Mouse (Mus musculus): Measurements from ENCODE around the gene Sorcs2. TPM values are rescaled to one million over a fixed set of nuclear protein-coding genes. Genes with fewer than 3 reads are reported as not detected.

Gene Sorcs2
- polyA plus RNA-seq, 1 experiment from 2014 or later, result 11.5 TPM

GRCm38 (mm10) chr5:36353679-36354078 is 44.3 kb downstream of the Sorcs2 start:
- H3K36me3 ChIP-seq (replicated peaks; ENCODE audit: control insufficient read depth, insufficient read depth), result no peaks in the 10 kb centered on the region
- no peak overlapping the region for H3K27ac ChIP-seq
- no peaks in the 10 kb centered on the region for H3K9me3 ChIP-seq (ENCODE audit: control insufficient read depth, low read length)
- DNase-seq (ENCODE audit: low spot score) (no peak), ATAC-seq (ENCODE audit: low FRiP score) (no peak)
- H3K4me1 ChIP-seq (replicated peaks; ENCODE audit: control insufficient read depth, insufficient read depth, low read length), result peaks cover 7% of the 10 kb centered on the region
- no peak overlapping the region for H3K4me2 ChIP-seq (replicated peaks)
- H3K9ac ChIP-seq, result no peak overlapping the region
- H3K4me3 ChIP-seq (replicated peaks; ENCODE audit: low read length), result no peak overlapping the region
- H3K27me3 ChIP-seq (ENCODE audit: control insufficient read depth, insufficient read depth, low read length), result no peaks in the 10 kb centered on the region
- WGBS, result 90% methylated on average over 6 of the region's 6 CpGs

GRCm38 (mm10) chr5:36353194-36353593 is 44.7 kb downstream of the Sorcs2 start:
- no peaks in the 10 kb centered on the region for H3K27me3 ChIP-seq (ENCODE audit: control insufficient read depth, insufficient read depth, low read length)
- no peaks in the 10 kb centered on the region for H3K36me3 ChIP-seq (replicated peaks; ENCODE audit: control insufficient read depth, insufficient read depth)
- no peak overlapping the region for H3K4me2 ChIP-seq (replicated peaks)
- no peaks in the 10 kb centered on the region for H3K9me3 ChIP-seq (ENCODE audit: control insufficient read depth, low read length)
- WGBS, result 92% methylated on average over 2 of the region's 2 CpGs
- H3K9ac ChIP-seq, result no peak overlapping the region
- peaks cover 12% of the 10 kb centered on the region for H3K4me1 ChIP-seq (replicated peaks; ENCODE audit: control insufficient read depth, insufficient read depth, low read length)
- no peak for DNase-seq (ENCODE audit: low spot score)
- no peak overlapping the region for H3K27ac ChIP-seq
- H3K4me3 ChIP-seq (replicated peaks; ENCODE audit: low read length), result no peak overlapping the region
- no peak for ATAC-seq (ENCODE audit: low FRiP score)

GRCm38 (mm10) chr5:36346698-36347097 is 51.2 kb downstream of the Sorcs2 start:
- Histone ChIP-seq H3K27ac (no peak overlapping the region), H3K4me3 (replicated peaks; ENCODE audit: low read length) (no peak overlapping the region), H3K36me3 (replicated peaks; ENCODE audit: control insufficient read depth, insufficient read depth) (no peaks in the 10 kb centered on the region), H3K4me1 (replicated peaks; ENCODE audit: control insufficient read depth, insufficient read depth, low read length) (peaks cover 13% of the 10 kb centered on the region), H3K4me2 (replicated peaks) (no peak overlapping the region), H3K9me3 (ENCODE audit: control insufficient read depth, low read length) (no peaks in the 10 kb centered on the region), H3K27me3 (ENCODE audit: control insufficient read depth, insufficient read depth, low read length) (no peaks in the 10 kb centered on the region), H3K9ac (no peak overlapping the region)
- ATAC-seq (ENCODE audit: low FRiP score) (no peak), DNase-seq (ENCODE audit: low spot score) (no peak)
- WGBS, result 79% methylated on average over 4 of the region's 4 CpGs

DNA sequence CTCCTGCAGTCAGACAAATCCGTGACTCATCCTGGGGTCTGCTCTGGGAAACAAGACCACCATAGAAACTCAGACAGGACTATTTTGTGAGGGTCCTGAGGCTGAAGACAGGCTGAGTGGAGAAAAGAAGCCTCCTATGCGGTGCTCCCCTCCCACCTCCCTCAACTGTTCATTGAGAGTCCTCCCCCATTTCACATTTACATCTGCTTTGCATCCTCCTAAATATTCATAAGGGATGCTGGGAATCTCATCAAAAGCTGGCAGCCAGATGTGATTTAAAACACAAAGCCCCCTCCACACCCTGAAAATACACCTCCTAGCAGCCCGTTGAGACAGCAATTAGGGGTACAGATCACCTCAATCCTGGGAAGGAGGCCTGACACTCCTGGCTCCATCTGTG is 58.7 kb downstream of the Sorcs2 start:
- Histone ChIP-seq H3K4me2 (replicated peaks) (no peak overlapping the region), H3K27ac (peak overlapping the region; percentile 60; the same call in 1 of the 2 replicates), H3K9me3 (ENCODE audit: control insufficient read depth, low read length) (no peaks in the 10 kb centered on the region), H3K36me3 (replicated peaks; ENCODE audit: control insufficient read depth, insufficient read depth) (no peaks in the 10 kb centered on the region), H3K4me3 (replicated peaks; ENCODE audit: low read length) (no peak overlapping the region), H3K4me1 (replicated peaks; ENCODE audit: control insufficient read depth, insufficient read depth, low read length) (peaks cover 16% of the 10 kb centered on the region; the same call in 1 of the 2 replicates), H3K9ac (no peak overlapping the region), H3K27me3 (ENCODE audit: control insufficient read depth, insufficient read depth, low read length) (no peaks in the 10 kb centered on the region)
- no peak for ATAC-seq (ENCODE audit: low FRiP score)
- WGBS, result 33% methylated on average over 3 of the region's 3 CpGs
- no peak for DNase-seq (ENCODE audit: low spot score)

- ATAC-seq (ENCODE audit: low FRiP score), result peak; percentile 49; the same call in 1 of the 2 replicates
- Histone ChIP-seq H3K9ac (no peak overlapping the region), H3K4me1 (replicated peaks; ENCODE audit: control insufficient read depth, insufficient read depth, low read length) (peaks cover 28% of the 10 kb centered on the region; the same call in 1 of the 2 replicates), H3K4me2 (replicated peaks) (no peak overlapping the region), H3K4me3 (replicated peaks; ENCODE audit: low read length) (no peak overlapping the region), H3K36me3 (replicated peaks; ENCODE audit: control insufficient read depth, insufficient read depth) (no peaks in the 10 kb centered on the region), H3K27ac (no peak overlapping the region), H3K27me3 (ENCODE audit: control insufficient read depth, insufficient read depth, low read length) (no peaks in the 10 kb centered on the region), H3K9me3 (ENCODE audit: control insufficient read depth, low read length) (no peaks in the 10 kb centered on the region)
- DNase-seq (ENCODE audit: low spot score), result no peak
- WGBS, result 54% methylated on average over 7 of the region's 7 CpGs
Measured at GRCm38 (mm10) chr5:36336252-36336651, 61.7 kb downstream of the Sorcs2 start.

GRCm38 (mm10) chr5:36335661-36336060 is 62.3 kb downstream of the Sorcs2 start:
- Histone ChIP-seq H3K9ac (no peak overlapping the region), H3K27me3 (ENCODE audit: control insufficient read depth, insufficient read depth, low read length) (no peaks in the 10 kb centered on the region), H3K4me2 (replicated peaks) (no peak overlapping the region), H3K4me3 (replicated peaks; ENCODE audit: low read length) (no peak overlapping the region), H3K9me3 (ENCODE audit: control insufficient read depth, low read length) (no peaks in the 10 kb centered on the region), H3K27ac (no peak overlapping the region), H3K36me3 (replicated peaks; ENCODE audit: control insufficient read depth, insufficient read depth) (no peaks in the 10 kb centered on the region), H3K4me1 (replicated peaks; ENCODE audit: control insufficient read depth, insufficient read depth, low read length) (peaks cover 32% of the 10 kb centered on the region)
- no peak for ATAC-seq (ENCODE audit: low FRiP score)
- DNase-seq (ENCODE audit: low spot score), result no peak
- WGBS, result 72% methylated on average over 2 of the region's 2 CpGs

DNA sequence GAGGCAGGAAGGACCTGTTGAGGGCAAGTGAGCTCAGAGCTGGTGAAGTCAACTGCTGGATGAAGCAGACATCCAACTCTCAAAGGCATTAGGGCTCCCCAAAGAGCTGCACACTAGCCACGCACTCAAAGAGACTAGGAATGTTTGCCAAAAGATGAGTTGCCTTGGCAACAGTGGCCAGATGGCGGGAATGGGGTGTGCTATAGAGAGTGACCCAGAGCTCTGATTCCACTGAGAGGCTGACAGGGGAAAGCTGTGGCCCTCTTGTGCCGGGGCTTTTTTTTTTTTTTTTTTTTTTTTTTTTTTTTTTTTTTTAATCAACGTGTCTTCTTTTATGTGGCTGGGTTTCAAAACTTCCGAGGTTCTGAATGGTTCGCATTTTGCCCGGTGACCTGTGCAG is 63.7 kb downstream of the Sorcs2 start:
- DNase-seq (ENCODE audit: low spot score) (peak; percentile 49), ATAC-seq (ENCODE audit: low FRiP score) (no peak)
- Histone ChIP-seq H3K36me3 (replicated peaks; ENCODE audit: control insufficient read depth, insufficient read depth) (no peaks in the 10 kb centered on the region), H3K9ac (no peak overlapping the region), H3K27ac (no peak overlapping the region), H3K4me3 (replicated peaks; ENCODE audit: low read length) (no peak overlapping the region), H3K9me3 (ENCODE audit: control insufficient read depth, low read length) (no peaks in the 10 kb centered on the region), H3K27me3 (ENCODE audit: control insufficient read depth, insufficient read depth, low read length) (no peaks in the 10 kb centered on the region), H3K4me1 (replicated peaks; ENCODE audit: control insufficient read depth, insufficient read depth, low read length) (peaks cover 28% of the 10 kb centered on the region), H3K4me2 (replicated peaks) (no peak overlapping the region)
- WGBS, result 13% methylated on average over 7 of the region's 7 CpGs

DNA sequence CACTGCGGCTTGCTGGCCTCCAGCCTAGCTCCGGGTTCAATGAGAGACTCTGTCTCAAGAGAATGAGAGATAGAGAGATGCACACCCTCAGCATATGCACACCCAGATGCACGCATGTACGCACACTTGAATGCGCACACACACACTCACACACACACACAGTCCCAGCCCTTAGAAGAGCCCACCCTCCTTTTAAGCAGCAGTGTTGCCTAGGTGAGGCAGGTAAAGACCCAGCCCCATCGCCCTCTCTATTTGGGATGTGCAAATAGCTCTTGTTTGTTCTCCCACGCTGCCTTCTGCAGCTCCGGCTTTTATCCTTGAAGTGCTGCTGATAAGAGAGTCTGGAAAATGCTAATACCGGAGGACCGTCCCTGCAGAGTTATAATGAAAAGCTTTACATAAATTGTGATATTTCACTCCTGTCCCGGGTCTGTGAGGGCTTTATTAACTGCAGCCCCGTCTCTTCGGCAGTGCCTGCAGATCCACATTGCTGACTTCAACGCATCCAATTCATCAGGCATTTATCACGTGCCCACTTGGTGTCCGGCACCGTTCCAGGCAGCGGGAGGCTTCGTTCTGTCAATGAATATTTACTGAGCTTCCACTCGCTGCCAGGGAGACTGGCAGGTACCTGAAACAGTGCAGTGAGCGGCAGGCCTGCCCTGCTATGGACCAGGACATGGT is 67.3 kb downstream of the Sorcs2 start:
- 40% methylated on average over 21 of the region's 21 CpGs for WGBS
- ATAC-seq (ENCODE audit: low FRiP score) (no peak; the same call in 1 of the 2 replicates), DNase-seq (ENCODE audit: low spot score) (peak; percentile 55)
- peaks cover 25% of the 10 kb centered on the region for H3K4me1 ChIP-seq (replicated peaks; ENCODE audit: control insufficient read depth, insufficient read depth, low read length)
- H3K27ac ChIP-seq, result peak overlapping the region; percentile 47
- H3K4me2 ChIP-seq (replicated peaks), result no peak overlapping the region
- H3K4me3 ChIP-seq (replicated peaks; ENCODE audit: low read length), result no peak overlapping the region
- H3K9me3 ChIP-seq (ENCODE audit: control insufficient read depth, low read length), result no peaks in the 10 kb centered on the region
- no peaks in the 10 kb centered on the region for H3K36me3 ChIP-seq (replicated peaks; ENCODE audit: control insufficient read depth, insufficient read depth)
- no peaks in the 10 kb centered on the region for H3K27me3 ChIP-seq (ENCODE audit: control insufficient read depth, insufficient read depth, low read length)
- no peak overlapping the region for H3K9ac ChIP-seq

DNA sequence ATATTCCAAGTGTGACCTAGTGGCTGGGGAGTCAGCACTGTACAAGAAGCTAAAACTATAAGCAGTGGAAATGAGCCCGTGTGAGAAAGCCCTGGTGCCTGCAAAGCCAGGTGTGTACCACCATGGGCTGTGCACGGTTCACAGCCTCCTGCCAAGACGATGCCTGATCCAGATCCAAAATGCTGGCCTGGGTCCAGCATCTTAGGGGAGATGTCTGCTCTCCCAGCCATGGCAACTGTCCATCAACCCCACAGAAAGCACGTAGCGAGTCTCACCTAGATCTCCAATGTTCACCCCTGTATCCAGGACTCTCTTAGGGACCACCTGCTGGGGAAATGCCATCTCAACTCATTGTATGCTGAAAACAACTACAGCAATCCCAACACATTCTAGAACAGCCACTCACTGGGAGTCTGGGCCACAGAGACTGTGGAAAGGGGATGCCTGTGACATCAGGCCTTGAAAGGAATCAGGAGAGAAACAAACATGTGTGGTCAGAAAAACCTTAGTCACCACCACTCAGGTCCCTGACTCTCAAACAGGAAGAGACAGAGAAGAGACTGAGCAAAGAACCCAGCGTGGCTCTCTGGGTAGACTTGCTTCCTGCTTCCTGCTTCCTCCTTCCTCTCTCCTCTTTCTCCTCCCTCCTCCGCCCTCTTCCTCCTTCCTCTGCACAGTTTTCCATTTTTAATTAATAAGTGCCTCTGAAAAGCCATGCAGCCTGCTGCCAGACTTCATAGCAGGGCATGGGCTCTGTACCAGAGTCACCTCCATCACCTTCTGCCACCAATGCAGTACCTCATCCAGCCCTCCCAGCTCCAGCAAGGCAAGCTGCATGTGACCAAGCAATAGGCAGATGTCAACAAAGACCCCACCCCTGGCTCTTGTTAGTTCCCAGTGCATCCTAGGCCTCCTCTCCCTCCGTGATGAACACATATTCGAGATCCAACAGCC is 71.6 kb downstream of the Sorcs2 start:
- 75% methylated on average over 9 of the region's 9 CpGs for WGBS
- DNase-seq (ENCODE audit: low spot score), result no peak

More for the DNA sequence above, 71.6 kb downstream of the Sorcs2 start:
- H3K27ac ChIP-seq, result no peak overlapping the region
- ATAC-seq (ENCODE audit: low FRiP score), result no peak
- H3K4me2 ChIP-seq (replicated peaks), result no peak overlapping the region
- no peak overlapping the region for H3K9ac ChIP-seq
- H3K27me3 ChIP-seq (ENCODE audit: control insufficient read depth, insufficient read depth, low read length), result no peaks in the 10 kb centered on the region
- no peak overlapping the region for H3K4me3 ChIP-seq (replicated peaks; ENCODE audit: low read length)
- H3K4me1 ChIP-seq (replicated peaks; ENCODE audit: control insufficient read depth, insufficient read depth, low read length), result peaks cover 14% of the 10 kb centered on the region
- H3K9me3 ChIP-seq (ENCODE audit: control insufficient read depth, low read length), result no peaks in the 10 kb centered on the region
- no peaks in the 10 kb centered on the region for H3K36me3 ChIP-seq (replicated peaks; ENCODE audit: control insufficient read depth, insufficient read depth)

Measured in hindbrain, embryonic 14.5 days (tissue).